Mouse (Mus musculus): ENCODE results near the gene Gm21083.
"Not testable (repeated sequence)": the region's sequence is repeated elsewhere in the genome, so short reads cannot be mapped to it uniquely, and the experiment has no call there.

DNA sequence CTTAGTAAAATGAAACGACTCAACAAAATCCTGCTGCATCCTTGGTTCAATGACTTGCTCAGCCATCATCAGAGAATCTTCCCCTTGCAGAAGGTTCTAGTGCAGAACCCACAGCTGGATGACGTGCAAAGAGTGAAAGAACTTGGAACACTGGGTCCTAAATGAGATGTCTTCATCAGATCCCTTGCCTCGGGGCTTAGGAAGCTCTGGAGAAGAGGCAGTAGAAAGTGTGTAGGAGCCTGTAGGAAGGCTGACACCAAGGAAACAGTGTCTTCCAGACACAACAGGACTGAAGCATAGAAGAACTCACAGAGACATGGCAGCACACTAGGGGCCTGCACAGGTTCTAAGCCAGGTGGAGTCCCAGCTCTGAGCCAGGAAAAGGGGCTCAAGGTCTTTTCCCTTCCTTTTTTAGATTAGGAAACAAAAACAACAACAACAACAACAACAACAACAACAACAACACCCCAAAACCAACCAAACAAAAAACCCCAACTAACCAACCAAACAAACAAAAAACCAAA is 25.4 kb downstream of the Gm21083 start:
- TF ChIP-seq CTCF (IDR thresholded peaks at IDR 0.05; ENCODE audit: borderline replicate concordance, control insufficient read depth, extremely low read depth, insufficient read depth, low read length, poor library complexity); POLR2A (IDR thresholded peaks at IDR 0.05; ENCODE audit: control insufficient read depth, extremely low read depth, insufficient read depth, low read length, poor library complexity): not testable (repeated sequence)
